Mouse (Mus musculus) CD4-positive naive resting alpha-beta T cell, adult 57 days (primary cell): ENCODE results near the gene Hif1an. TPM values are rescaled to one million over a fixed set of nuclear protein-coding genes. Genes with fewer than 3 reads are reported as not detected.

Source experiments
- total RNA-seq: library from RNA; stranded (reverse); gene quantifications from one replicate; pipeline ENCODE4 v1.2.4, GENCODE M21; 2023

The Hif1an gene
- 61.5 TPM for total RNA-seq

DNA sequence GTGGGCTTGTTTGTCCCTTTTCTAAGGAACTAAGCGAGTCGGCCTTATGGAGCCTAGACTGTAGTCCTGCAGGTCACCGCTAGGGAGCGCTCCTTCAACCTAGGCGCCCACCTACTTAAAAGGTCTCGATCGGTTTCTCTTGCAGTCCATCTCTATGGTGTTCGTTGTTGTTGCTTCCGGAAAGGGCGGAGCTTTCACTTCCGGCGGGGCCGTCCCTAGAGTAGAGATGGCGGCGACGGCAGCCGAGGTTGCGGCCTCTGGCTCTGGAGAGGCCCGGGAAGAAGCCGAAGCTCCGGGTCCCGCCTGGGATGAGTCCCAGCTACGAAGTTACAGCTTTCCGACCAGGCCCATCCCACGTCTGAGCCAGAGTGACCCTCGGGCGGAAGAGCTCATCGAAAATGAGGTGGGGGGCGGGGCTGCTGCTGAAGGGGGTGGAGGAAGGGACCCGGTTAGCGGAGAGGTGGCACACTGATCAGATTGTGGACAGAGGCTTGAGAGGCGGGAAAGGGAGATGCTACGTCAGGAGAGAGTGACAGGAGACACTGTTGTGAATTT, at the start of gene Hif1an:
Hif1an (plus strand) TSS at position 199 of the 555 bp plus-strand sequence.

DNA sequence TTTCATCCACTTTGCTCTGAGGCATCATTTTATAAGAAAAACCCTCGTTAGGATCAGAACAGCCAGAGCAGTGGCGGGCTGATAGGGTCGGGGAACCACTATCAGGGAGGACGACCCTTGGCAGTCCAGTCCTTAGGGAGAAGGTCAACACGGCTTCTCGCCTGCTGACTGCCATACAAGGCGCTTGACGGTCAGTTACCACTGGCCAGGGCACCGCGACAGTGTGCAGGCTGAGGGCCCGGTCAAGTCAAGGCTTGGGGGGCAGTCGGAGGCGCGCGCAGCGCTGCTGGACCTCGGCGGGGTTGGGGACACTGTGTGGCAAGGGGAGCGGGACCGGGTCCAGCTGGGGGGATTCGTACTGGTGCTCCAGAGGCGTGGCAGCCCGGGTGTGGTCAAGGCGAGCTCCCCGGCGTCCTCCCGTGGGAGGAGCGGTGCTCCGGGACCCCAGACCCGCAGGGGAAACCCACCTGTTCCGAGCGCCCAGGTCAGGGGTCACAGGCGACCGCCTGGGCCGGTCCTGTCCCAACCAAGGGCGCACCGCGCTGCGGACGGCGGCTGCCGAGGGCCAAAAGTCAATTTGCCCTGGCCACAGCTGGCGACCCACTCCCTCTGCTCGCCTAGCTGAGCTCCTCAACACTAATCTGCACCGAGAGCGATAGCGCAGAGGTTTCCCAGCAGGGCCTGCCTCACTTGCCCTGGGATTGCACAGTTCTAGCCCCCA, 17.2 kb upstream of the Hif1an start, which contains the start of gene Sec31b:
Sec31b (minus strand) TSS at position 544 of the 721 bp plus-strand sequence.

DNA sequence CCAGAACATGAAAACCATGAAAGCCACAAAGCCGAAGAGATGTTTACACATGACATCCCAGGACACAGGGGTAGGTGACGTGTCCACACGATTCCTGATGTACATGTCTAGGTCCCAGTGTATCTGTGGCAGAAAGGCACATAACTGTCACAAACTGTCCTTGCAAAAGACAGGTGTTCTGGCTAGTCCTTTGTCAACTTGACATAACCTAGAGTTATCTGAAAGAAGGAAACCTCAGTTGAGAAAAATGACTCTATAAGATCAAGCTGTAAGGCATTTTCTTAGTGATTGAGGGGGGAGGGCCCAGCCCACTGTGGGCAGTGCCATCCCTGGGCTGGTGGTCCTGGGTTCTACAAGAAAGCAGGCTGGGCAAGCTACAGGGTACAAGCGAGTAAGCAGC, 9.9 kb upstream of the Hif1an start, which contains the start of gene Gm20538:
Gm20538 (minus strand) TSS at position 101 of the 400 bp plus-strand sequence.

DNA sequence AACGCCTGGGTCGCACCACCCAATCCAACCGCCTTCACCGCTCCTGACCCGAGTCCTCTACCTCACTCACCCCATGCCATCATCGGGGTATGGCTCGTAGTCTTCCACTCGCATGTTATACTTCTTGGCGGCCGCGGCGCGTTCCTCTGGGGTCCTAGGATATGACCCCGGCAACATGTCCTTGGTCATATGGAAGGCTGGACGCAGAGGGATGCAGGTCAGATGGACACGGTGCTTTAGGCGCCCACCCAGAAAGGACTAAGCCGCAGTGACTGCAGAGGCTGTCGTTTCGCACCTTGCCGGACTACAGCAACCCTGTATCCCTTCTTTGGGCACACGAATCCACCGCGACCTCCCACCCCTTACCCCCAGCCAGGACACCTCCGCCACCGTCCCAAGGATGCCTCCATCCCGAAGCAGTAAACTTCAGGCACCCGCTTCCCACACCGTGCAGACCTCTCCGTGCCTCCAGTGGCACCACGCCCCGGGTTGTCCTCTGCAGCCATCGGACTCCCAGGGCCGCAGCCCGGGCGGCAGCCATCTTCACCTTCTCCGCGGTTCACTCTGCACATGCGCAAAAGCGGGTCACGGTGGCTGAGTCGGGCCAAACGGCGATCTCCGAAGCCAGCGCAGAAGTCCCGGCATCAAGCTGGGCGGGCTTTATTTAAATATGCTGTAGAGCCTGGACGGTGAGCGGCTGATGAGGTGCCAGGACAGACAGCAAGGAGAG, 7.6 kb upstream of the Hif1an start, which contains the start of gene Ndufb8:
Ndufb8 (minus strand) TSS at position 580 of the 730 bp plus-strand sequence.

Other genes starting within 250 kb of the Hif1an start
- 1.0 TPM for gene Scd4, start 229.8 kb upstream of the Hif1an start, total RNA-seq
- gene Scd1, start 155.0 kb upstream of the Hif1an start, total RNA-seq = 30.7 TPM
- gene Wnt8b, start 69.4 kb upstream of the Hif1an start, total RNA-seq = not detected
- gene Sec31b, start 17.0 kb upstream of the Hif1an start, total RNA-seq = 2.2 TPM
- not detected for gene Gm20538, start 10.0 kb upstream of the Hif1an start, total RNA-seq
- gene Ndufb8, start 7.4 kb upstream of the Hif1an start, total RNA-seq = 116 TPM
- gene Pax2, start 193.2 kb downstream of the Hif1an start, total RNA-seq = not detected